Mouse (Mus musculus) heart, postnatal 36 days (tissue): ENCODE results near the gene Ccdc189. TPM values are rescaled to one million over a fixed set of nuclear protein-coding genes. Genes with fewer than 3 reads are reported as not detected.

Source experiments
- total RNA-seq, 2 experiments: library from RNA; stranded (reverse); gene quantifications; 2 replicates each; pipeline ENCODE4 v1.2.3; 2021

Ccdc189 gene
- total RNA-seq, 2 experiments from 2014 or later: 10.4 to 12.1 TPM

Other genes starting within 250 kb of the Ccdc189 start
- gene Zfp768, start 243.0 kb downstream of the Ccdc189 start, total RNA-seq: 10 to 100 TPM; 34.8 to 35.5 TPM
- 1 to 10 TPM; 5.0 to 5.6 TPM for gene Zfp747, start 212.5 kb downstream of the Ccdc189 start, total RNA-seq
- gene 9130019O22Rik, start 201.4 kb downstream of the Ccdc189 start, total RNA-seq: 1 to 10 TPM; 2.2 to 3.2 TPM
- 1 to 10 TPM; 4.5 to 4.9 TPM for gene E430018J23Rik, start 195.0 kb downstream of the Ccdc189 start, total RNA-seq
- gene Zfp764, start 181.8 kb downstream of the Ccdc189 start, total RNA-seq: 1 to 10 TPM; 2.9 to 4.2 TPM
- 1 to 10 TPM; 2.5 to 3.9 TPM for gene Zfp688, start 166.5 kb downstream of the Ccdc189 start, total RNA-seq
- gene Zfp689, start 139.4 kb downstream of the Ccdc189 start, total RNA-seq: 1 to 10 TPM; 1.4 to 1.7 TPM
- 10 to 100 TPM; 25.8 to 28.1 TPM for gene Prr14, start 129.0 kb downstream of the Ccdc189 start, total RNA-seq
- 10 to 100 TPM; 32.2 to 35.0 TPM for gene Fbrs, start 109.4 kb downstream of the Ccdc189 start, total RNA-seq
- gene Srcap, start 76.6 kb downstream of the Ccdc189 start, total RNA-seq: 10 to 100 TPM; 52.1 to 58.8 TPM
- gene Gm42715, start 69.0 kb downstream of the Ccdc189 start, total RNA-seq: 10 to 100 TPM; 10.3 to 10.5 TPM
- gene Tmem265, start 27.2 kb downstream of the Ccdc189 start, total RNA-seq: not detected
- gene Phkg2, start 15.3 kb downstream of the Ccdc189 start, total RNA-seq: 10 to 100 TPM; 17.7 to 19.0 TPM
- gene Rnf40, start 172 bp upstream of the Ccdc189 start, total RNA-seq: 10 to 100 TPM; 42.3 to 43.1 TPM
- 10 to 100 TPM; 18.1 to 22.4 TPM for gene Zfp629, start 27.2 kb upstream of the Ccdc189 start, total RNA-seq
- 10 to 100 TPM; 34.6 to 35.8 TPM for gene Bcl7c, start 120.3 kb upstream of the Ccdc189 start, total RNA-seq
- 1 to 10 TPM; 7.7 to 9.4 TPM for gene Ctf1, start 124.1 kb upstream of the Ccdc189 start, total RNA-seq
- not detected for gene Ctf2, start 143.6 kb upstream of the Ccdc189 start, total RNA-seq
- 1 to 10 TPM; 3.2 to 3.3 TPM for gene Fbxl19, start 155.9 kb upstream of the Ccdc189 start, total RNA-seq
- 10 to 100 TPM; 22.1 to 22.6 TPM for gene Orai3, start 181.2 kb upstream of the Ccdc189 start, total RNA-seq
- gene Setd1a, start 188.1 kb upstream of the Ccdc189 start, total RNA-seq: 10 to 100 TPM; 22.2 to 24.0 TPM
- gene Gm49388, start 197.0 kb upstream of the Ccdc189 start, total RNA-seq: 1 to 10 TPM; 3.3 to 3.9 TPM
- gene Hsd3b7, start 212.0 kb upstream of the Ccdc189 start, total RNA-seq: 10 to 100 TPM; 12.6 to 13.1 TPM
- 10 to 100 TPM; 63.2 to 72.7 TPM for gene Stx4a, start 235.7 kb upstream of the Ccdc189 start, total RNA-seq
- gene Stx1b, start 236.0 kb upstream of the Ccdc189 start, total RNA-seq: 1 to 10 TPM in 1 of 2 experiments, under 1 TPM in 1; 0.53 to 1.1 TPM